Mouse (Mus musculus): ENCODE results near the gene Elovl5. TPM values are rescaled to one million over a fixed set of nuclear protein-coding genes. Genes with fewer than 3 reads are reported as not detected.

The Elovl5 gene
- polyA plus RNA-seq, 1 experiment = 105 TPM

- no peak for DNase-seq (ENCODE audit: extremely low spot score in 1 of 2, low spot score in 1 of 2)
Observed at GRCm38 (mm10) chr9:77927431-77927830, 10.3 kb downstream of the Elovl5 start.

GRCm38 (mm10) chr9:77928769-77929168, 11.6 kb downstream of the Elovl5 start:
- DNase-seq (ENCODE audit: extremely low spot score in 1 of 2, low spot score in 1 of 2) = no peak

GRCm38 (mm10) chr9:77929296-77929695, 12.1 kb downstream of the Elovl5 start:
- no peak for DNase-seq (ENCODE audit: extremely low spot score in 1 of 2, low spot score in 1 of 2)

- no peak for DNase-seq (ENCODE audit: extremely low spot score in 1 of 2, low spot score in 1 of 2)
Observed at GRCm38 (mm10) chr9:77930036-77930859, 13.1 kb downstream of the Elovl5 start.

GRCm38 (mm10) chr9:77930860-77931184, 13.7 kb downstream of the Elovl5 start:
- DNase-seq (ENCODE audit: extremely low spot score in 1 of 2, low spot score in 1 of 2) = no peak

GRCm38 (mm10) chr9:77931740-77932139, 14.6 kb downstream of the Elovl5 start:
- DNase-seq (ENCODE audit: extremely low spot score in 1 of 2, low spot score in 1 of 2) = no peak

- DNase-seq (ENCODE audit: extremely low spot score in 1 of 2, low spot score in 1 of 2) = no peak
Observed at GRCm38 (mm10) chr9:77935818-77936611, 18.9 kb downstream of the Elovl5 start.

- no peak for DNase-seq (ENCODE audit: extremely low spot score in 1 of 2, low spot score in 1 of 2)
Observed at GRCm38 (mm10) chr9:77937875-77938274, 20.7 kb downstream of the Elovl5 start.

- no peak for DNase-seq (ENCODE audit: extremely low spot score in 1 of 2, low spot score in 1 of 2)
Observed at GRCm38 (mm10) chr9:77938761-77939553, 21.8 kb downstream of the Elovl5 start.

- DNase-seq (ENCODE audit: extremely low spot score in 1 of 2, low spot score in 1 of 2) = no peak
Observed at GRCm38 (mm10) chr9:77939554-77939920, 22.4 kb downstream of the Elovl5 start.

GRCm38 (mm10) chr9:77941058-77941457, 23.9 kb downstream of the Elovl5 start:
- DNase-seq (ENCODE audit: extremely low spot score in 1 of 2, low spot score in 1 of 2) = no peak

GRCm38 (mm10) chr9:77941836-77942235, 24.7 kb downstream of the Elovl5 start:
- no peak for DNase-seq (ENCODE audit: extremely low spot score in 1 of 2, low spot score in 1 of 2)

GRCm38 (mm10) chr9:77942411-77942810, 25.2 kb downstream of the Elovl5 start:
- DNase-seq (ENCODE audit: extremely low spot score in 1 of 2, low spot score in 1 of 2) = no peak

GRCm38 (mm10) chr9:77943316-77943715, 26.2 kb downstream of the Elovl5 start:
- DNase-seq (ENCODE audit: extremely low spot score in 1 of 2, low spot score in 1 of 2) = no peak

GRCm38 (mm10) chr9:77944195-77944594, 27.0 kb downstream of the Elovl5 start:
- no peak for DNase-seq (ENCODE audit: extremely low spot score in 1 of 2, low spot score in 1 of 2)

GRCm38 (mm10) chr9:77945792-77946666, 28.9 kb downstream of the Elovl5 start:
- DNase-seq (ENCODE audit: extremely low spot score in 1 of 2, low spot score in 1 of 2) = no peak

GRCm38 (mm10) chr9:77948214-77948613, 31.1 kb downstream of the Elovl5 start:
- no peak for DNase-seq (ENCODE audit: extremely low spot score in 1 of 2, low spot score in 1 of 2)

- no peak for DNase-seq (ENCODE audit: extremely low spot score in 1 of 2, low spot score in 1 of 2)
Observed at GRCm38 (mm10) chr9:77949753-77950268, 32.6 kb downstream of the Elovl5 start.

- DNase-seq (ENCODE audit: extremely low spot score in 1 of 2, low spot score in 1 of 2) = no peak
Observed at GRCm38 (mm10) chr9:77950841-77951475, 33.8 kb downstream of the Elovl5 start.

All from frontal cortex, adult 2 months (tissue).